Mouse (Mus musculus) B cell, adult (primary cell): ENCODE data around the gene Slc23a4. TPM values are rescaled to one million over a fixed set of nuclear protein-coding genes. Genes with fewer than 3 reads are reported as not detected.

Source experiments
- total RNA-seq: library from RNA; stranded (reverse); gene quantifications from 4 replicates; pipeline ENCODE4 v1.2.4, GENCODE M21; 2023; ENCODE audit not compliant: inconsistent age

Slc23a4 gene
- 0.24 to 0.71 TPM in 2 of 4 replicates, not detected in the others for total RNA-seq

GRCm38 (mm10) chr6:34988081-34988761 is at the start of gene Slc23a4:
Gene Slc23a4, minus strand, starts transcription at chr6:34988404.

GRCm38 (mm10) chr6:34919956-34920355 is 68.2 kb downstream of the Slc23a4 start, which contains the start of gene Stra8:
Gene Stra8, plus strand, starts transcription at chr6:34920163.

GRCm38 (mm10) chr6:34910371-34911219 is 77.6 kb downstream of the Slc23a4 start, which contains the start of gene Wdr91:
Gene Wdr91, minus strand, starts transcription at chr6:34910876.

Other genes with a start within 250 kb of the Slc23a4 start
- 3.7 to 5.8 TPM (median 4.7 TPM) in 4 replicates for gene Agbl3, start 208.0 kb downstream of the Slc23a4 start, total RNA-seq
- gene Tmem140, start 125.3 kb downstream of the Slc23a4 start, total RNA-seq = 7.4 to 9.0 TPM (median 8.6 TPM) in 4 replicates
- 9.6 to 17.3 TPM (median 12.2 TPM) in 4 replicates for gene Cyren, start 110.3 kb downstream of the Slc23a4 start, total RNA-seq
- 62.1 to 67.6 TPM (median 65.6 TPM) in 4 replicates for gene Wdr91, start 77.5 kb downstream of the Slc23a4 start, total RNA-seq
- not detected in 4 replicates for gene Stra8, start 68.2 kb downstream of the Slc23a4 start, total RNA-seq
- gene Cnot4, start 145.3 kb upstream of the Slc23a4 start, total RNA-seq = 42.1 to 53.4 TPM (median 49.7 TPM) in 4 replicates
- gene Nup205, start 189.0 kb upstream of the Slc23a4 start, total RNA-seq = 63.6 to 68.9 TPM (median 68.0 TPM) in 4 replicates